Mouse (Mus musculus) liver, embryonic 16.5 days (tissue): ENCODE measurements around the gene Ubac2. TPM values are rescaled to one million over a fixed set of nuclear protein-coding genes. Genes with fewer than 3 reads are reported as not detected.

Experiments
- ATAC-seq: fragments of 200-750 bp; cut with Nextera tagmentation; 2 replicates; pipeline ENCODE4 v1.8.0; 2017; ENCODE audit warnings: low read depth, mild to moderate bottlenecking, moderate number of reproducible peaks, moderate library complexity
- H3K27ac ChIP-seq: fragments of 300-500 bp; sonication (generic); 2 replicates; pipeline ENCODE4 v1.5.1; 2014; ENCODE audit warnings: mild to moderate bottlenecking, low read length
- H3K27me3 ChIP-seq: fragments of 300-500 bp; sonication (generic); 2 replicates; pipeline ENCODE4 v1.6.1; 2014; ENCODE audit warnings: low read depth, low read length, mixed read lengths; ENCODE audit not compliant: control insufficient read depth, insufficient read depth
- H3K36me3 ChIP-seq: fragments of 300-500 bp; sonication (generic); 2 replicates; pipeline ENCODE4 v1.6.1; 2014; ENCODE audit warnings: mild to moderate bottlenecking; ENCODE audit not compliant: control insufficient read depth, insufficient read depth
- H3K4me1 ChIP-seq: fragments of 300-500 bp; sonication (generic); 2 replicates; pipeline ENCODE4 v1.6.1; 2014; ENCODE audit warnings: low read depth, low read length, mixed read lengths; ENCODE audit not compliant: control insufficient read depth
- H3K4me2 ChIP-seq: fragments of 300-500 bp; sonication (generic); 2 replicates; pipeline ENCODE4 v1.6.1; 2014; ENCODE audit warnings: low read depth, low read length, mixed read lengths
- H3K4me3 ChIP-seq: fragments of 300-500 bp; sonication (generic); 2 replicates; pipeline ENCODE4 v1.5.1; 2014; ENCODE audit warnings: low read depth, mild to moderate bottlenecking, low read length
- H3K9ac ChIP-seq: fragments of 300-500 bp; sonication (generic); 2 replicates; pipeline ENCODE4 v1.6.1; 2014; ENCODE audit warnings: low read depth, low read length
- H3K9me3 ChIP-seq: fragments of 300-500 bp; sonication (generic); replicated peaks from 2 replicates; pipeline ENCODE4 v1.6.1; 2016; ENCODE audit warnings: low read length; ENCODE audit not compliant: control insufficient read depth
- WGBS: fragments of 180-500 bp; shearing (Covaris S2); extraction: QIAGEN DNeasy Blood & Tissue Kit; methylation state at CpG from one replicate; pipeline ENCODE4 v1.1.7; 2014; ENCODE audit not compliant: insufficient replicate concordance; 5-methylcytosine and 5-hydroxymethylcytosine counted together
- polyA plus RNA-seq: library from polyadenylated mRNA; unstranded; fragments of >200 nt; fragmentation: Nextera tagmentation; extraction: Ambion mirVana; gene quantifications from 2 replicates; pipeline ENCODE4 v1.2.1, GENCODE M21; 2015

The Ubac2 gene
- polyA plus RNA-seq, 1 experiment from 2014 or later, result 22.1 TPM

GRCm38 (mm10) chr14:122034451-122034850, 156.0 kb downstream of the Ubac2 start, which contains the start of gene Timm8a2:
Timm8a2 (plus strand) TSS chr14:122034674.
- no peak for ATAC-seq
- no peak within 1 kb of the TSS for H3K4me2 ChIP-seq

DNA sequence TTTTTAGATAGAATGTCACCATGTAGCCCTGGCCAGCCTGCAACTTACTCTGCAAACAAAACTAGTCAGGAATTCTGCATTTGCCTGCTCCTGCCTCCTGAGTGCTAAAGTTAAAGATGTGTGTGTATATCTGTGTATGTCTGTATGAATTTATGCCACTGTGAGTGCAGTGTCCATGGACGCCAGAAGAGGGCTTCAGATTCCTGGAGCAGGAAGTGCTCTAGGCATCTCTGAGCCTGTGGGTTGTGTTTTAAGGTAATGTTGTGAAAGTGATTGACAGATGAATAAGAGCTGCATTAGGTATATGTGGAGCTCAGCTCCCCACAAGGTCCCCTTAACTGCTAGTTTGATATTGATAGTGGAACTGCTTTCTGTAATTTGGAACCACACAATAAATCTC, 156.8 kb downstream of the Ubac2 start:
- ATAC-seq, result no peak
- Histone ChIP-seq H3K4me3 (no peak overlapping the region), H3K27me3 (no peaks in the 10 kb centered on the region), H3K4me1 (no peaks in the 10 kb centered on the region), H3K27ac (no peak overlapping the region), H3K4me2 (no peak overlapping the region), H3K9me3 (no peaks in the 10 kb centered on the region), H3K9ac (no peak overlapping the region), H3K36me3 (no peaks in the 10 kb centered on the region)
- 66% methylated on average over 1 of the region's 1 CpGs for WGBS

More at GRCm38 (mm10) chr14:122034451-122034850, 156.0 kb downstream of the Ubac2 start, which contains the start of gene Timm8a2:
- 83% methylated on average over 13 of the region's 13 CpGs for WGBS
- no peaks in the 10 kb centered on the region for H3K27me3 ChIP-seq
- no peak within 1 kb of the TSS for H3K27ac ChIP-seq
- no peak within 1 kb of the TSS for H3K9ac ChIP-seq
- H3K4me3 ChIP-seq, result no peak within 1 kb of the TSS
- no peaks in the 10 kb centered on the region; the same call in 1 of the 2 replicates for H3K4me1 ChIP-seq
- H3K36me3 ChIP-seq, result no peaks in the 10 kb centered on the region
- H3K9me3 ChIP-seq, result no peaks in the 10 kb centered on the region

DNA sequence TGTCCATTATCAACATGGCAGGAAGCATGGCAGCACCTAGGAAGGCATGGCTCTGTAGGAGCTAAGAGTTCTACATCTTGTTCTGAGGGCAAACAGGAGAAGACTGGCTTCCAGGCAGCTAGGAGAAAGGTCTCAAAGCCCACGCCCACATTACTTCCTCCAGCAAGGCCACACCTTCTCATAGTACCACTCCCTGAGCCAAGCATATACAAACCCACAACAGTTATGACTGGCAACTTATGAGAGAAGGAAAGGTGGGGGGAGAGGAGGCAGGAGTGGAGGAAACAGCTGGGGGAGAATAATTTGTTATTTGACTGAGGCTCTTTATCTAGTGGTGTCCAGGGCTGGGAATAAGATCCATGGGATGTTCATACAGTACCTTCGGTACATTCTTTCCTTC, 157.4 kb downstream of the Ubac2 start:
- WGBS, result 42% methylated on average over 2 of the region's 2 CpGs
- Histone ChIP-seq H3K4me3 (no peak overlapping the region), H3K27me3 (no peaks in the 10 kb centered on the region), H3K36me3 (no peaks in the 10 kb centered on the region), H3K4me2 (no peak overlapping the region), H3K4me1 (no peaks in the 10 kb centered on the region), H3K9ac (no peak overlapping the region), H3K9me3 (no peaks in the 10 kb centered on the region), H3K27ac (no peak overlapping the region)
- no peak; the same call in 1 of the 2 replicates for ATAC-seq

GRCm38 (mm10) chr14:122038874-122039647, 160.6 kb downstream of the Ubac2 start:
- ATAC-seq, result no peak
- WGBS, result 71% methylated on average over 13 of the region's 13 CpGs

GRCm38 (mm10) chr14:122041413-122041825, 163.0 kb downstream of the Ubac2 start:
- ATAC-seq, result no peak
- H3K4me2 ChIP-seq, result no peak overlapping the region
- no peaks in the 10 kb centered on the region for H3K36me3 ChIP-seq
- no peaks in the 10 kb centered on the region for H3K9me3 ChIP-seq
- no peak overlapping the region for H3K4me3 ChIP-seq
- 32% methylated on average over 3 of the region's 3 CpGs for WGBS
- no peak overlapping the region for H3K27ac ChIP-seq
- peaks cover 9% of the 10 kb centered on the region for H3K4me1 ChIP-seq
- no peak overlapping the region for H3K9ac ChIP-seq
- no peaks in the 10 kb centered on the region for H3K27me3 ChIP-seq

More at GRCm38 (mm10) chr14:122038874-122039647, 160.6 kb downstream of the Ubac2 start:
- no peak overlapping the region for H3K9ac ChIP-seq
- H3K9me3 ChIP-seq, result no peaks in the 10 kb centered on the region
- no peak overlapping the region for H3K4me3 ChIP-seq
- no peak overlapping the region for H3K4me2 ChIP-seq
- H3K27ac ChIP-seq, result no peak overlapping the region
- H3K36me3 ChIP-seq, result no peaks in the 10 kb centered on the region
- H3K4me1 ChIP-seq, result peaks cover 9% of the 10 kb centered on the region
- H3K27me3 ChIP-seq, result no peaks in the 10 kb centered on the region

GRCm38 (mm10) chr14:122042142-122042694, 163.8 kb downstream of the Ubac2 start:
- WGBS, result 40% methylated on average over 8 of the region's 8 CpGs

DNA sequence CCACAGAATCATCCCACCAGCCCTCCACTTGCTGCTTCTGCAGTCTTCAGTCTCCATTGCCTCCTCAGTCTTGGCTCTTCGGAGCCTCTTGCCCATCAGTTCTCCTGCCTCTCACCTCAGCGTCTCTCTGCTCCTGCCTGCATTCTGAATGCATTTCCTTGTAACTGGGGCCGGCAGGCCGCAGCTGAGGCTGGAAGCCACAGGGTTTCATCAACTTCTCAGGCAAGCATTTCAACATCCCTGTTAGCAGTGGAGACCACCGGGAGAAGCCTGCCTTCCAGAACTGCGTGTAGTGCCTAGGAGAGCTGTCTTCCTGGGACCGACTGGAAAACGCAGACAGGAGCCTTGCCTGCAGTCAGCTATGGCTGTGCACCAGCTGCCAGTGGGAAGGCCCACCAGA, 169.4 kb downstream of the Ubac2 start:
- H3K4me2 ChIP-seq, result no peak overlapping the region
- no peaks in the 10 kb centered on the region for H3K9me3 ChIP-seq
- no peak for ATAC-seq
- no peak overlapping the region for H3K9ac ChIP-seq
- no peaks in the 10 kb centered on the region for H3K27me3 ChIP-seq
- no peaks in the 10 kb centered on the region for H3K4me1 ChIP-seq
- 72% methylated on average over 8 of the region's 8 CpGs for WGBS
- H3K27ac ChIP-seq, result no peak overlapping the region
- no peaks in the 10 kb centered on the region for H3K36me3 ChIP-seq
- no peak overlapping the region for H3K4me3 ChIP-seq

More at GRCm38 (mm10) chr14:122042142-122042694, 163.8 kb downstream of the Ubac2 start:
- Histone ChIP-seq H3K9ac (no peak overlapping the region), H3K36me3 (no peaks in the 10 kb centered on the region), H3K4me1 (peaks cover 9% of the 10 kb centered on the region), H3K27me3 (no peaks in the 10 kb centered on the region), H3K4me2 (no peak overlapping the region), H3K27ac (no peak overlapping the region), H3K4me3 (no peak overlapping the region), H3K9me3 (no peaks in the 10 kb centered on the region)
- no peak for ATAC-seq

DNA sequence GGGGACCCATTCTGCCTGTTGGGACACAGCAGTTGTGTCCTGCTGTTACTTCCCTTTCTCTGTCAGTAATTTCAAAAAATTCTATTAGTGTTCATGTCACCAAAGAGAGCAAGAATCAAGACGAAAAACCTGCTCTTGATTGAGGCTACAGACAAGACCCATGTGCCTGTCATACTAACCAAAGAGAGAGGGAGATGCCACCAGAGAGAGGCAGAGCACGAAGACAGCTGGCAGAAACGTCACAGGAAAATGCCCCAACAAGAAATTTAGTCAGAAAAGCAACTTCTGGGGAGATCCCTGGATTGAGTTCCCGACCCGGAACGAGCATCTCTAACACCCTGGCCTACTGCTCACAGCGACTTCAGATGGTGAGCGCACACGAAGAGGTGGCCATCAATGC, 170.4 kb downstream of the Ubac2 start:
- H3K4me2 ChIP-seq, result no peak overlapping the region
- no peaks in the 10 kb centered on the region for H3K4me1 ChIP-seq
- no peak overlapping the region for H3K27ac ChIP-seq
- no peak overlapping the region for H3K4me3 ChIP-seq
- H3K9me3 ChIP-seq, result no peaks in the 10 kb centered on the region
- no peaks in the 10 kb centered on the region for H3K27me3 ChIP-seq
- H3K9ac ChIP-seq, result no peak overlapping the region
- 62% methylated on average over 9 of the region's 9 CpGs for WGBS
- no peak for ATAC-seq
- H3K36me3 ChIP-seq, result no peaks in the 10 kb centered on the region
